Mouse (Mus musculus): Measurements from ENCODE around the gene Hist2h2ac.
"Not testable (repeated sequence)": the region's sequence is repeated elsewhere in the genome, so short reads cannot be mapped to it uniquely, and the experiment has no call there.

Gene Hist2h2ac

DNA sequence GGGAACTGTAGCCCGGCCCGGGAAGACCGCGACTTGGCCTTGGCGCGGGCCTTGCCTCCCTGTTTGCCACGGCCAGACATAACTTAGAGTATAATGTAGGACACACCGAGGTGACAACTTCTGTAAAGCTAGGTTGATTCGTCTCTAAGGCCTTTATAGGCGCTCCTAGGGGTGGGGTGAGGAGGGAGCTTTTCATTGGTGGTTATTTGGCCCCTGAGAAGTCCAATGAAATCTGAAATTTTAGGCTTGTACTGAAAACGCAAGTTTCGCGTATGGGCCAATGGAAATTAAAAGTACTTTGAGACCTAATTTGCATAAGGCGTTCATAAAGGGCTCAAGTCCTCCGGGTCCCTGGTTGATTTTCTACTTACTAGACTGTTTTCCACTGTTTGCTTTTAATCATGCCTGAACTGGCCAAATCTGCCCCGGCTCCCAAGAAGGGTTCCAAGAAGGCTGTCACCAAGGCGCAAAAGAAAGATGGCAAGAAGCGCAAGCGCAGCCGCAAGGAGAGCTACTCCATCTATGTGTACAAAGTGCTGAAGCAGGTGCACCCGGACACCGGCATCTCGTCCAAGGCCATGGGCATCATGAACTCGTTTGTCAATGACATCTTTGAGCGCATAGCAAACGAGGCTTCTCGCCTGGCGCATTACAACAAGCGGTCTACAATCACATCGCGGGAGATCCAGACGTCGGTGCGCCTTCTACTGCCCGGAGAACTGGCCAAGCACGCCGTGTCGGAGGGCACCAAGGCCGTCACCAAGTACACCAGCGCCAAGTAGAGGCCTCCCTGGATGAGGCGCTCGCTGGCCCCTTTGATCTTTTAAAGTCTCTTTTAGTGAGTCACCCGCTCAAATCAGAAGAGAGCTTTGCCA is at the start of gene Hist2h2ac, which contains the start of gene Hist2h2be:
Hist2h2ac (minus strand) TSS at position 116 of the 875 bp plus-strand sequence.
Hist2h2be (plus strand) TSS at position 355 of the 875 bp plus-strand sequence.
- DNase-seq (ENCODE audit: low read depth, low spot score): peak; percentile 91

DNA sequence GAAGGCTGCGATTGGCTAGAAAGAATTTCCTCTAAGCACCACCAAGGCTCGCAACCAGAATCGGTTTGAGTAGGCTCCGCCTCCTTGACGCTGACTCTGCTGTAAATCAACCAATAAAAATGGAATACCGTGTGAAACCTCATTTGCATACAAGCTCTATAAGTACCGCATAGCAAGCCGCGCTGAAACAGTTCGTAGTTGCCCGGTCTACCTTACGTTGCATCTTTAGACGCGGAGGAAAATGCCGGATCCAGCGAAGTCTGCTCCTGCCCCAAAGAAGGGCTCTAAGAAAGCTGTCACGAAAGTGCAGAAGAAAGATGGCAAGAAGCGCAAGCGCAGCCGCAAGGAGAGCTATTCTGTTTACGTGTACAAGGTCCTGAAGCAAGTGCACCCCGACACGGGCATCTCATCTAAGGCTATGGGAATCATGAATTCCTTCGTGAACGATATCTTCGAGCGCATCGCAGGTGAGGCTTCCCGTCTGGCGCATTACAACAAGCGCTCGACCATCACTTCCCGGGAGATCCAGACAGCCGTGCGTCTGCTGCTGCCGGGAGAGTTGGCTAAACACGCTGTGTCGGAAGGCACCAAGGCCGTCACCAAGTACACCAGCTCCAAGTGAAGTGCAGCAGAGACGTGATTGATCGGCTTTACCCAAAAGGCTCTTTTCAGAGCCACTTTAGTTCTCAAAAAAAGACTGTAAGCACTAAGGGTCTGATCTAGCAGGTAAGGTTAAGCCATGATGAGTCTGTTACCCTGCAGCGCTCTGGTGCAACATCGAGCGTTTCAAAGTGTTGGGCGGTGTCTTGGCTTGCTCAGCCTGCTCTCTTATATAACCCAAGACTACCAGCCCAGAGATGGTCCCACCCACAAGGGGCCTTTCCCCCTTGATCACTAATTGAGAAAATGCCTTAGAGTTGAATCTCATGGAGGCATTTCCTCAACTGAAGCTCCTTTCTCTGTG is 49.1 kb upstream of the Hist2h2ac start, which contains the start of gene Hist2h2bb:
Hist2h2bb (plus strand) TSS at position 242 of the 964 bp plus-strand sequence.
- peak; percentile 98 for DNase-seq (ENCODE audit: low read depth, low spot score)

DNA sequence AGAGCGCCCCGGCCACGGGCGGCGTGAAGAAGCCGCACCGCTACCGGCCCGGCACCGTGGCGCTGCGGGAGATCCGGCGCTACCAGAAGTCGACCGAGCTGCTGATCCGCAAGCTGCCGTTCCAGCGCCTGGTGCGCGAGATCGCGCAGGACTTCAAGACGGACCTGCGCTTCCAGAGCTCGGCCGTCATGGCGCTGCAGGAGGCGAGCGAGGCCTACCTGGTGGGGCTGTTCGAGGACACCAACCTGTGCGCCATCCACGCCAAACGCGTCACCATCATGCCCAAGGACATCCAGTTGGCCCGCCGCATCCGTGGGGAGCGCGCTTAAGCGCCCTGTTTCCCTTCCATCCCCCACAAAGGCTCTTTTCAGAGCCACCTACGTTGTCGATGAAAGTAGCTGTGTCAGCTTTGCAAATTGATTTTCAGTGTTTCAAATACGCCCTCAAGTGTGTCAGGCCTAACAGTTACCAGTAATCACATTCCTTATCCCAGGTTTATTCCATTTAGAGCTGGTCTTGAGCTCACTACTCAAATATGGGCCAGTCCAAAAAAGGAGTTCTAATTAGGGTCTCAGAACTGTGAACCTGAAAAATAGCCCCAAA is 48.2 kb upstream of the Hist2h2ac start:
- not testable (repeated sequence) for DNase-seq (ENCODE audit: low read depth, low spot score)

DNA sequence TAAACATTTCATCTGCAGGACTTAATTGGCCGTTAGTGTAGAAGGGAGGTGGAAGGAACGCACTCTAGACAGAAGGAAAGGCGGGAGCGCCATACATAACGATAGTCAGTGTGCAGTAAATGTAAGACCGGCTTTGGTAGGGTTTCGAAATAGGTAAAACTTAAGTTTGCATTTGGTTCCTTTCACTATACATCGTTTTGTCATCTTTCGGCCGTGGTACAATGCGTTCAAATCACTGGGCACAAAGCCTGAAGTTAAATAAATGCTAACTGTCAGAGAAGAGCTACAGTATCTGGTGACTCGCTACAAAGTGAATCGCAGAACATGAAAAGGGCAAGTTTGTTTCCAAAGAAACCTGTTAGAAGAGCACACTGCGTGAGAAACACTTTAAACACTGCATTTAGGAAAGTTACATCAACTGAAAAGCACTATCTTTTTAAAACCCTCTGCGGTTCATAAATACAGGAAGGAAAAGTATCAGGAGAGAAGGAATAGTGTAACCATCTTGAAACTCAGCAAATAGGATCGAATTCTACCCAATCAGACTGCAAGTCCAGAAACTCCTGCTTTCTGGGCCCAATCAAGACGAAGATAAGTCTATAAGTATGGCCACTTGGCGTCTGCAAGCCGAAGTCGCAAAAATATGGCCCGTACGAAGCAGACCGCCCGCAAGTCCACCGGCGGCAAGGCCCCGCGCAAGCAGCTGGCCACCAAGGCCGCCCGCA is 47.5 kb upstream of the Hist2h2ac start, which contains the start of gene Hist2h3b:
Hist2h3b (plus strand) TSS at position 604 of the 725 bp plus-strand sequence.
- DNase-seq (ENCODE audit: low read depth, low spot score): peak; percentile 87

DNA sequence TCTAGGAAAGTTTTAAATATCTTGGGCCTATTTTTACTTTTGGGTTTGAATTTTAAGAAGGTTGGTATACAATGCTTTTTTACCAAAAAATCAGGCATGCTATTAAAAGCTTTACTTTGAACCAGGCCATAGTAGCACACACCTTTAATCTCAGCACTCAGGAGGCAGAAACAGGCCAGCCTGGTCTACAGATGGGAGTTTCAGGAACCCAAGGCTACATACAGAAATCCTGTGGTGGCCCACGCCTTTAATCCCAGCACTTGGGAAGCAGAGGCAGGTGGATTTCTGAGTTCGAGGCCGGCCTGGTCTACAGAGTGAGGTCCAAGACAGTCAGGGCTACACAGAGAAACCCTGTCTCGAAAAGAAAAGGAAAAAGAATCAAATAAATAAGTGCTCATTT is 46.9 kb upstream of the Hist2h2ac start:
- DNase-seq (ENCODE audit: low read depth, low spot score): no peak

DNA sequence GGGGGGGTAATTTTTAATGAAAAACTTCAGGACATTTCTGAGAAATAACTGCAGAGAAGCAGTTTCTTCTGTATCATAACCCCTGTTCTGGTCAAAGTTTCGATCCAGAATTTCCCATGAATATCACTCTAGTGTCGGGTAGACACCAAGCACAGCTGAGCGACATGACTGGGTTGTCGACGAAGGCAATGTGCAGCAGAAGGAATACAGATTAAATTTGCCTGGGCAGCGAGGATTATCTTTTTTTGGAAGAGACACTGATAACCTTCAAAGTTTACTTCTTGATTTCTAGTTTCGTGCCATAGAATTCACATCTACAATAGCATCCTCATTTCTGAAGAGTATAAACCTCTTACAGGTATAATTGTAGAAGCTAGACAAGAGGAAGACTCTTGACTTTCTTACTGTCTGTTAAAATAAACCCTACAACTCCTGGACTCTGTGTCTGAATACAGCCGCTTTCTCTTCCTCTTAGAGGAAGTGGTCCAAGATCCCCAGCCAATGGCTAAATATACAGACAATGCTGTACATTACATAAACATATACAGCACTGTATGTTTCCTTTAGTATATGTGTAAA is 45.5 kb upstream of the Hist2h2ac start:
- no peak for DNase-seq (ENCODE audit: low read depth, low spot score)

DNA sequence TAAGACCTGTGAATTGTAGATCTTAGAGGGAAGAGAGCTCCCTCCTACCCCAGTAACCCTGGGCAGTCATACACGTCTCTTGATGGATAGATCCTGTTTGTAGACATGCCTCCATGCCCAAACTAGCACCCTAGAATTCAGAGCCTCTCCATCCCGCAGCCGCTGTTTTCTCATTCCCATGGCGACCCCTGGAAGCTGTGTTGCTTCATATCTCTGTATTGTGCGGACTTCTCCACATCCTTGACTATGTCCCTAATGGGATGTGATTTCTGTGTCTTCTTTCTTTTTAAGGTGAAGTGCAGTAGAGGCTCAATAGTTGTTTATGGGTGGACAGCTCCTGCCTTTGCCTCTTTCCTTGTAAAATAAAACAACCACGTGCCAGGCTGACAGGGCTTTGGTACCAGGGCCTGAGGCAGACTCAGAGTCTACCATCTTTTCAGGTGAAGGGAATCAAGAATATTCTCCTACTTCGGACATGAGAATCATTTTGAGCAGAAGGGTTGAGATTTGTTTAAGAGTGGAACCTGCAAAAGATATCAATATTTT is 43.8 kb upstream of the Hist2h2ac start:
- no peak for DNase-seq (ENCODE audit: low read depth, low spot score)

DNA sequence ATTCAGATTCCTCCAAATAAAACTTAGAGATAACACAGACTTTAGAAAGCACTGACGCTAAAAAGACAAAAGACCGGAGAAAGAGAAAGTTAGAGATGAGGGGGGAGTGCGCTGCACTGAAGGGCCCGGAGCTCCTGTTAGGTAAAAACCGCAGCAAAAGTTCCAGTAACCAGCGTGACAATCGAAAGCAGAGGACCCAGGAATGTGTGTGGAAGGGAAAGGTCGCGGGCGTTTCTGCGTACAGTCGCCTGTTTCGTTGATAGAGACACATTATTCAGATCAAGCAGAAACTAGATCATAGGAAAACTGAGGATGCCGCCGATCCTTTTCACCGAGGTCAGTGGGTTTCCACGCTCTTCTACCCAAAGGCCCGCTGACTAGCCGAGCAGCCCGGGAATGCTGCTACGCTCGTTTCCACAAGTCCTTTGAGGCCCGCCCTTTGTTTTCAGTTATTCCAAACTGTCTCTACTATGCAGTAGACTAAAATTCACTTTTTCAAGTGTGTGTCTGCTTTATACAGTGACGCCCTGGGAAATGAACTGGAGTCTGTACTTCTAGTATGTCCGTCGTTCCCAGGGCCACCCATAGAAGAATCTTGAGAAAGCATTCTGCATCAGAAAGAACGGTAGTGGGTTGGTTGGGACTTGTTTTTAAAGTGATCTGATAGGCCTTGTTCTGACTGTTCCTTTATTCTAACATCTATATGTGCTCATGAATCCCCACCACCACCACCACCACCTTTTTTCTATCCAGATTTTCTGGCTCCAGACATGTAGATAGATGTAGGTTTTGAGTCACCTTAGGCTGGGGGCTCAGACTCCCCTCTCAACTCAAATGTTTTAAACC is 43.1 kb upstream of the Hist2h2ac start:
- DNase-seq (ENCODE audit: low read depth, low spot score): peak; percentile 69

DNA sequence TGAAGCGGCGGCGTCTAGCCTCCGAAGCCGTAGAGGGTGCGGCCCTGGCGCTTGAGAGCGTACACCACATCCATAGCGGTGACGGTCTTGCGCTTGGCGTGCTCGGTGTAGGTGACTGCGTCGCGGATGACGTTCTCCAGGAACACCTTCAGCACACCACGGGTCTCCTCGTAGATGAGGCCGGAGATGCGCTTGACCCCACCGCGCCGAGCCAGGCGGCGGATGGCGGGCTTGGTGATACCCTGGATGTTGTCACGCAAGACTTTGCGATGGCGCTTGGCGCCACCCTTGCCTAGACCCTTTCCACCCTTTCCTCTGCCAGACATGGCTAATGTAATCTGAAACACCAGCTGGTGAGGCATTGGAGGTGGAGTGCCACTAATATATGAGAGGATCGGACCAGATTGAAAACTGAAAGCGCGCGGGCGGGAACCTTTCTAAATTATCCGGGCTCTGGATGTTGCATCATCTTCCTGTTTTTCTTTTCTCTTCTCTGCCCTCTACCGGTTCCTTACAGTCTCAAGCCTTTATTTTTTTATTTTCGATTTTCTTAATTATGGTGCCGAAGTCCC is 42.4 kb upstream of the Hist2h2ac start, which contains the start of gene Hist2h4:
Hist2h4 (minus strand) TSS at position 333 of the 572 bp plus-strand sequence.
- peak; percentile 94 for DNase-seq (ENCODE audit: low read depth, low spot score)

DNA sequence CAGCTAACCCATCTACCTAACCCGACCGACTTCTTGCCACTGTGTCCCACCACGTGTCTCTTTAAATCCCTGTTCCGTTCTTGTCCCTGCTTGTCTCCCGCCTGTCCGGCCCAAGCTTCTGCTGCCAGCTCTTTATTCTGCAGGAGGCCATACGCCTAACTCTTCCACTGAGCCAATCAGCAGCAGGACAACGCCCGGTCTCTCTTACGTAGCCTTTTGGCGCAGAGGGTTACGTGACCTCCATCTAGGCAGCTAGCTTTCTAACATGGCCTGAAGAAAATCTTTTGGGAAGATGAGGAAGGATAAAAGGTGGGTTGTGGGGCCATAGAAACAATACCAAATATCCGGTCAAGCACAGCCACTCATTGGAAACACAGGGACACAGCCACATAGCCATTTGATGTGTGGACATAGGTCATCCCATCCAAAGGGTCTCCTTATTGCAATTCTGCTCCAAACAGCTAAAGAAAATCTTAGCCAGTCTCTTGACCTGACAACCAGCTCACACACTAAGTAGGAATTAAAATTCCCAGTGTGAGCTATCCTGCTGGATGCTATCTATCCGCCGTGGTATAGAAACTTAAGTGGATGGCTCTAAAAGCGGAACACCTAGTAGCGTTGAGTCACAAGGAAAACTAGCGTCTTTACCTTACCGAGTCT is 41.7 kb upstream of the Hist2h2ac start:
- DNase-seq (ENCODE audit: low read depth, low spot score): peak; percentile 91

DNA sequence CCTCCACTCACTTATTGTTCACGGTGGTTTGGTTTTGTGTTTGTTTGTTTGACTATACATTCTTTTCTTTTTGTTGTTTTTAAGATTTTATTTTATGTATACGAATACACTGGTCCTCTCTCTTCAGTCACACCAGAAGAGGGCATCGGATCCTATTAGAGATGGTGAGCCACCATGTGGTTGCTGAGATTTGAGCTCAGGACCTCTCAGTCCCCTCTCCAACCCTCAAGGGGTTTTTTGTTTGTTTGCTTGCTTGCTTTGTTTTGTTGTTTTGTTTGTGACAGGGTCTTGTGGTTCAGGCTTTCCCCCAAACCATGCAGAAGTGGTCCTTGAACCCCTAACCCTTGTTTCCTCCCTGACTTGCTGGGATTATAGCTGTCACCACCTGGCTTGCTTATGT is 40.9 kb upstream of the Hist2h2ac start:
- no peak for DNase-seq (ENCODE audit: low read depth, low spot score)

DNA sequence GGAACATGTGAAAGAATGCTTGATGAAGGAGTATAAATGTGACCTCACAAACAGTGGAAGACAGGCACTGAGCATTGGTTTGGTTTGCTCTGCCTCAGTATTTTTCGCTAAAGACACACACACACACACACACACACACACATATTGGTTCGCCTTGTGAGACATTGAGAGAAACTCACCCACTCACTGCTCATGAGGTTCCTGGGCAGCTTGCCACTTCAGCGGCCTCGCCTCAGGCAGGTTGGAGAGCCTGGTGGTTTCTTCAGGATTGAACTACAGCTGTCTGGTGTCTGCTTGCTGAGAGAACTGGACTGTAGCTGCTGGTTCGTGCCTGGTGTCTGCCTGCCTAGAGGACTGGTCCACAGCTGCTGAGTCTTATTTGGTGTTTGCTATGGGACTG is 39.5 kb upstream of the Hist2h2ac start:
- DNase-seq (ENCODE audit: low read depth, low spot score): no peak

DNA sequence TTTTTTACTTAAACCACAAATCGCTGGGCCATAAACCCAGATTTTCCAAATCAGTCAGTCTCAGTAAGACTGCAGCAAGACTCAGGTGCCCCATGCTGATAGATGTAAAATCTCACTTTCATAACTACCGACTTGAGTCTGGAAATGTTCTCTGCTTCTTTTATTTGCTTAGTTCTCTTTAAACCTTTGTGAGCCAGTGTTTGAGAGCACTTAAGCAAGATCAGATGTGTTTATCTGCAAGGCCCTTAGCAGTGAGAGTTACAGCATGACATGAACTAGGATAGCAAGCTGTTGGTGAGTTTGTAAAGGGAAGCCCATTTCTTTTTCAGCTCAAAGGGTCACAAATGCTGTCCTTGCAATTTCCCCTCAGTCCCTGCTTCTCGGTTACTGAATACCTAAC is 36.5 kb upstream of the Hist2h2ac start:
- DNase-seq (ENCODE audit: low read depth, low spot score): no peak

DNA sequence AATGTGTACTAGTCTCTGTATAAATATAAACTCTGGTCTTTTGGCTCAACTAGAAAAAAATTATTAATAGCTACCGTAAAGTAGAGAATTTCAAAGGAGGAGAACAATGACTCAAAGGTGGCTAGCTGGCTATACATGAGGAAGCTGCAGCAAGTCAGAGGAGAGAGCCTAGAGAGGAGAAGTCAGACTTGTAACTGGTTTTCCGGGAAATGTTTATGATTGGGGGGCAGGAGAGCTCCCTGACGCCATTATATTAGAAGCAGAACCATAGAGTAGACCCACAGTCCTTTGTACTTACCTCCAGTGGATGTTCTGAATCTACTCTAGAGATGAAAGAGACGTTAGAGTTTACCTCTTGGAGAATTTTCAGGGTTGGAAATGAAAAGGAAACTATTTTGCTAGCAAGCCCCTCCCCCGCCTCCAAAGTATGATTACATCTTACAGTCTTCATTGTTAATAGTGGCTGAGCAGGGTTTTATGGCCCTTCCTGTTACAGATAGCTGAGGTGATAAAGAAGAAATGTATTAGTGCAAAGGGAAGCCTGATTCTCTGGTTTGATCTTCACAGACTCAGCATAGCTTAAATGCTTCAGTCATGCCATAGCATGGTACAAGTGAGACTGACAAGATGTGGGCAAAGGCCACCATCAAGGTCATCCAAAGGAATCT is 35.4 kb upstream of the Hist2h2ac start:
- no peak for DNase-seq (ENCODE audit: low read depth, low spot score)

DNA sequence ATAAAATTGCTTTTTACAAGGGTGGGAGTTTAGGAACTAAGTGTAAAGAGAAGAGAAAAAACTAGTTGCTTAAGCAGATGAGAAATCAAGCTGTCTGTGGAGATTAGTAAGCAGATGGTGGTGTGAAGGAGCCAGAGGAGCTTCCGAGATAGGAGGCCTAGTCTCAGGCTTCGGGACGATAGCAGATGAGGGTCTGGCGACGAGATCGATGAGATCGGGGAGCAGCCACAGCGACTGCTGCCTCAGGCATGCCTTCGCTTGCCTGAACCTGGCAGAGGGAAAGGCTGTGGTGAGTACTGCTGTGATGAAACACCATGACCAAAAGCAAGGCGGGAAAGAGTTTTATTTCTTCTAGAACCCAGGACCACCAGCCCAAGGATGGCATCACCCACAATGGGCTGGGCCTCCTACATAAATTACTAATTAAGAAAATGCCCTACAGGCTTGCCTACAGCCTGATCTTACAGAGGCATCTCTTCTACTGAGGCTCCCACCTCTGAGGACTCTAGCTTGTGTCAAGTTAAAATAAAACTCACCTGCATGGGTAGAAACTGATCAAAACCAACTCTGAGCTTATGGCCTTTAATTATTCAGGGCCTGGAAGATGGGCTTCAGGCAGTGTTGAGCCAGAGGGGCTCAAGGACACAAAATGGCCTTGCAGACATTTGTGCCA is 34.1 kb upstream of the Hist2h2ac start:
- peak; percentile 87 for DNase-seq (ENCODE audit: low read depth, low spot score)

DNA sequence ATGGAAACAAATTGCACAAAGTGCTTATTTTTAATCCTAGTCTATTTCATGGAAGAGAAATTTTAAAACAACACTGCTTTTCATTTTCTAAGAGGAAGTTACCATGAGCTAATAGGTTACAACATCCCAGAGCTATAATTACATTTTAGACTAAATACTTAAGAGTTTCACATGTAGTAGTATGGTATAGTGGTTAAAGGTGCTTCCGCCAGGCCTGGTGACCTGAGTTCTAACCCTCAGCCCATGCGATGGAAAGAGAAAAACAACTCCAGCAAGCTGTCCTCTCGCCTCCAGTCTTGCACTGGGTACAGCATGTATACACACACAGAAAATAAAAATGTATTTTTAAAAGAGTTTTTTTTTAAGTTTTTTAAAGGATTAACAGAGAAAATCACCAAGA is 31.1 kb upstream of the Hist2h2ac start:
- no peak for DNase-seq (ENCODE audit: low read depth, low spot score)

DNA sequence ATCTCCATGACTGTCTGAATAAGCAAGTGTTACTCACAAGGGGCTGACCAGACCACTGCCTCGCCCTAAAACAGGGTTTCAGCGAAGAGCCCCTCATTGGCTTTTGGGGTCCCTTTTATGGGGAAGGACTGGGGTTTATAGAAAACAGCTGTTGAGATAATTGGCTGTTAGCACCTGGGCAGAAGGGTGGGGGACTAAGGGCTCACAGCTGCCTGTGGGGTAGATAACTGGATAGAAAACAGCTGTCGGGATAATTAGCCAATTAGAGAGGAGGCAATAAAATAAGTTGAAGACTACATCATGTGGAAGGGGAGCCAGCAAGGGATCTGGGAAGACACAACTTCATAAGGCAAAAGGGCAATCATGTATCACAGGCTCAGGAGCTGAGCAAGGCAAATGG is 30.2 kb upstream of the Hist2h2ac start:
- DNase-seq (ENCODE audit: low read depth, low spot score): no peak
